Mouse (Mus musculus): ENCODE measurements at regions not wholly inside any gene's neighbourhood (a gene's known extent, or its start where the extent isn't known, plus 50 kb on each side); places are given as distances from the start of the nearest gene placed in this dataset.

DNA sequence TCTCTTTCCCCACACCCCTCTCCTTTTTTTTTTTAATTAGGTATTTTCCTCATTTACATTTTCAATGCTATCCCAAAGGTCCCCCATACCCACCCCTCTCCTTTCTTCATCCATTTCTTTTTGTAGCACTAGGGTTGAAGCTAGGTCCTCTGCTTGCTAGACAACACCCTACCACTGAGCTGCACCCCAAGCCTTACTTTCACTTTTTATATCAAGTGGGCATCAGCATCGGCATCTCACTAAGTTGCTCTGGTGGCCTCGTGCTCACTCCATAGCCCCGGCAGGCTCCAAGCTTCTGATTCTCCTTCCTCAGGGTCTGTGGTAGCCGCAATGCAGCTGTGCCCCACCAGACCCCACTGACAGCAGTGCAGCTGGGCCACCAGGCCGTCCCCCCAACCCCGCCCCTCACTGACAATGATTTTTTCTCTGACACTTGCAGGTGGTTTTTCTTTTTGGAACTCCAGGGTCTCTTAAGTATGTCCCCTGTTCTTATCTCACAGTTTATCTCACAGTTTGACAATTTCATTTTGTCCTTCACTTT is 77.5 kb downstream of the Nufip1 start:
- DNase-seq (ENCODE audit: low read depth) = peak; percentile 57

DNA sequence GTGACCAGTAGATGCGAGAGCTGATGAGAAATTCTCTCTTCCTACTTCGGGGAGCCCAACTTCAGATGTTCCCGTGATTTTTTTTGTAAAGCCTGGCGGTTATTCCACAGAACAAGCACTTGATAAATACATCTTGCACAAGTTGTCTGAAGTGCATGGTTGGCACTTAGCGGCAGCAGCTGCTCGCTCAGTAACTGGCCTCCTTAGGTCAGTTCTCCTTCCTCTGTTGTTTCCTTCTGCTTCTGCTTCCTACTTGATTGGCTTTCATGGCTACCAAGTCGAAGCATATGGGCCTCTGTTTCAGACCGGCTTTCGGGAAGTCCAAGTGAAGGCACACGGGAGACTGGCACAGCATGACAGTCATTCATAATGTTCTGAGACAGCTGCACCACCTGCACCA is 84.6 kb downstream of the Nufip1 start:
- no peak for DNase-seq (ENCODE audit: low read depth)

DNA sequence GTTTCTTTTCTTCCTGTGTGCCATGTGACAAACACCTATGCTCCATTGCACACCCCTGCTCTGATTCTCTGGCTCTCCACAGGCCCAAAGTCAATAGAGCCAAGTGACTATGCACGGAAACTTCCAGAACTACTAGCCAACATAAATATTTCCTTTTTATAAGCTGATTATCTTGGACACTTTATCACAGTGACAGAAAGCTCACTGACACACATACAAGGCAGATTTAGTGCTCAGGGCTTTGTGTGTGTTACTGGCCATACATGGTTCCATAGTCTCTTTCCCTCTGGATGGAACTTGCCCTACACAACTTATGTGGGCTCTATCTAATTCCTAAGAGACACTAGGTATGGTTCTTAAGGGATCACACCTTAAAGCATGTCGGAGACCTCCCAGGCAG is 86.7 kb downstream of the Nufip1 start:
- DNase-seq (ENCODE audit: low read depth) = no peak

DNA sequence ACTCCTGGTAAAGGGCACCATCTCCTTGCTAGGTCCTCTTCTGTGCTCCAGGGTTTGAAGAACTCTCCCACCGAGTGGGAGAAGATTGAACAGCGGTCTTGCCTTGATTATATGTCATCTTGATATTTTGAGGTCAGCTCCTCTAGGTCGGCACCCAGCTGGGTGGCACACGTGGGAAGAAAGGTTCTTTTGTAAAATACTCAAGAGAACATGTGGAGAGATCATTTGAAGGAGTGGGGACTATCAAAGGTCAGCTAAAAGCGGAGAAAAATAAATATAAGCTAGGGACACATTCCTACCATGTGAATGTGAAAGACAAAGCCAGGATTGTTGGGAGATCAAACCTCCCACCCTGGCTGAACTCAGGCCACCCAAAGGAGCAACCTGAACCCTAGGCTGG is 87.7 kb downstream of the Nufip1 start:
- no peak for DNase-seq (ENCODE audit: low read depth)

DNA sequence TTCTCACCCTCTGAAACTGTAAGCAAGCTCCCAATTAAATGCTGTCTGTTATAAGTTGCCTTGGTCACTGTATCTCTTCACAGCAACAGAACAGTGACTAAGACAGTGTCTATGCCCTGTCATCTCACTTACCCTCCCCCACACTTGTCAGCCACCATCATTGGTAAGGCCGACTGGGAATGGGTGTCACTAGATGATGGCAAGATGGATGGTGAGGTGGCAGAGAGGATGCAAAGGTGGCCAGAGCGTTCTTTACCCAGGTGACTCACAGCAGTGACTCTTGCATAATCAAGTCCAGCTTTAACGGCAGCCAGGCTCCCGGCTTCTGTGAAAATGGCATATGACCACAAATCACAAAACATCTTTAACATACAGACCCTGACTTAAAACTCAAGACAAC is 91.9 kb downstream of the Nufip1 start:
- DNase-seq (ENCODE audit: low read depth) = no peak

DNA sequence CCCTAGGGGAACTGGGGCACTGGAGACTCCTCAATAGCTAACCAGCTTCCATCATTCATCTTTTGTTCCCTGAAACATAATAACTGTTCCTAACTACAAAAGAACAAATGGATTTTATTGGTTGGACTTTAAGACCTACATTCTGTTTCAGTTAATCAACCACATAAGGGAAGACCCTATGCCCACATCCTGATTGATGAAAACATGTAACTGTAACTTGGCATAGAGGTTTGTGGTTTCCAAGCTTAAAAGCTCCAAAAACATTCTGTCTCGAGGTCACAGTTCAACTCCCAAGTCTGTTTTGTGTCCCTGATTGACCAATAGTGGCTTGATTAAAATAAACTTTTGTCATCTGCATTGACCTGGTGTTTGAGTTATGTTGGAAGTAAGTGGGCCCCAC is 92.4 kb downstream of the Nufip1 start:
- peak; percentile 26 for DNase-seq (ENCODE audit: low read depth)

DNA sequence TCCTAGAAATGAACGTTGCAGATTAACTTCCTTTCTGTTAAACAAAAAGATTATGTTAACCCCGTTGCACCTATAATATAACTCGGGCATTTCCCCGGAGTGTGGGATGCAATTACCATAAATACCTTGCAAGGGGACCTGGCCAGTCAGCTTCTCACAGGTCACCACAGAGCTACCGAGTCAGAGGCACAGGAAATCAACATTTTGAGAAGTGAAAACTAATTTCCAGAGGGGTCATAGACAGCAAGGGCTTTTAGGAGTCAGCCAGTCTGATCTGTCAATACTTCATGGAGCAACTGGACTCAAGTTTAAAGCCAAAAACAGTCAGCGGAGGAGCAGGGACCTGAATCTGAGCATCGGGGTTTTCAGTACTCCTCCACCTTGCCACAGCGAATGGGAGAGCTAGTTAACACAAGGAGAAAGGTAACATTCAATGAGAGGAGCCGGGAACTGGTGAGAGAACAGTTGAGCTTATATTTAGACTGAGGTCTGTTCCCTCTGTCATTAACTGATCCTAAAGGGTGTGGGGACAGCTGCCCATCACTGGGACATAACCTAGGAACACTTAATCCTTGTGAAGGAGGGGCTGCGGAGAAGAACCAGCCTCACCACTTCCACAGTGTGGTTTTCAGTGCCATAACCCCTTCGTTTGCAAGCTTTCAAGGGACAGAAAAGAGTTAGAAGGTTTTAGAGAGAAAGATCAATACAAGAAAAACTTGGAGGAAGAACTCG is 105.9 kb downstream of the Nufip1 start:
- DNase-seq (ENCODE audit: low read depth) = peak; percentile 81

DNA sequence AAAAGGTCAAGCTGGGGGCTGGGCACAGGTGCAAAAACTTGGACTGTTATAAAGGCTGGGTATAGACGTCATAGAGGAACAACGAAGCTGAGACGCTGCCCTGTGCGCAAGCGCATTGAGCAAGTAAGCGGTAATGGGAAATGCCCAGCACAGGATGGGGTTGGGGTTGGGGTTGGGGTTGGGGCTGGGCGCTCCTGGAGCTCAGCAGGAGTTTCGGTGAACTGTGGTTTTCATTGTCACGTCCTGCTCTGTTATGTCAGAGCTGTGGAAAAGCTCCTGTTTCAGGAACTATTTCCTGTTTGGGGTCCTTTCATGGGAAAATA is 106.4 kb downstream of the Nufip1 start:
- peak; percentile 96 for DNase-seq (ENCODE audit: low read depth)

DNA sequence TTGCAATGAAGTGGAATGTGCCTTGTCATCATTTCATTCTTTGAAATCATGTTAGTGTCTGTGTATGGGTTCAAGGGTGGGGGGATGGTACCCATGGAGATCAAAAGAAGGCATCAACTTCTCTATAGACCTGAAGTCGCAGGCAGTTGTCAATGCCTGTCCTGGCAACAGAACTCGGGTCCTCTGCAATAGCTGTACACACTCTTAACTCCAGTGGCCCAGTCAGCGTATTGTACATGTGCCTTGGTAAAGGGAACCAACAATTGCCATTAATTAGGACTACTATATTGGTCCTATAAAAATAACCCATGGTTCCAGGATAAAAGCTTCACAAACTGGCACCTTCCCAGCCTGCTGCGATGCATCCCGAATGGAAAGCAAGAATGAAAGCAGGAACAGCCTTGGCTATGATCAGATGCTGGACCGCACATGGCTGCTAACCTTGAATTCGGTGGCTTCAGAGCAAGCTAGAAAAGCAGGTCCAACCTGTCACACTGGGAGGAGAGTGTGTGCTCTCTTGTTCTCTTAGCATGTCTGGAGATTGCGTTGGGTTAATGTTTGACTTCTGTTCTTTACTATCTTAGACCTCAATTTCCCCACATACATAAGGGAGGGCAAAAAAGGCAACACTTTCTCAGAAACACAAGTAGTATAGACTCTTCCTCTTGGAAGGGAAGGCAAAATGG is 107.0 kb downstream of the Nufip1 start:
- peak; percentile 31 for DNase-seq (ENCODE audit: low read depth)

DNA sequence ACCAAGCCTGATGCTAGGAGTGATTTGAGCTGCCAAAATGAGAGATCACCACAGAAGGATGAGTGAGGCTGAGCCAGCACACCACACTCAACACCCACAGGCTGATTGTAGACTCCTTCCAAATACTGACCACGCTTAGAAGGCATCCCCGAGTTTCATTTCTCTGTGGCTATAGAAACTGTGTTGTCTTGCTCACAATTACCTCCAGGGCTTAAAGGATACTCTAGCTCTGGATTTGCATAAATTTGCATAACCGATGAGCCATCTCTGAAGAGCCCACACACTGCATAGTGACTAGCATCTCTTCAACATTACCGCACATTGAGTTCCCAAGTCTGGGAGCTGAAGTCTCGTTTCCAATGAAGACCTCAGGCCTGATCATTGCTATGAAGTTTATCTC is 110.3 kb downstream of the Nufip1 start:
- no peak for DNase-seq (ENCODE audit: low read depth)

DNA sequence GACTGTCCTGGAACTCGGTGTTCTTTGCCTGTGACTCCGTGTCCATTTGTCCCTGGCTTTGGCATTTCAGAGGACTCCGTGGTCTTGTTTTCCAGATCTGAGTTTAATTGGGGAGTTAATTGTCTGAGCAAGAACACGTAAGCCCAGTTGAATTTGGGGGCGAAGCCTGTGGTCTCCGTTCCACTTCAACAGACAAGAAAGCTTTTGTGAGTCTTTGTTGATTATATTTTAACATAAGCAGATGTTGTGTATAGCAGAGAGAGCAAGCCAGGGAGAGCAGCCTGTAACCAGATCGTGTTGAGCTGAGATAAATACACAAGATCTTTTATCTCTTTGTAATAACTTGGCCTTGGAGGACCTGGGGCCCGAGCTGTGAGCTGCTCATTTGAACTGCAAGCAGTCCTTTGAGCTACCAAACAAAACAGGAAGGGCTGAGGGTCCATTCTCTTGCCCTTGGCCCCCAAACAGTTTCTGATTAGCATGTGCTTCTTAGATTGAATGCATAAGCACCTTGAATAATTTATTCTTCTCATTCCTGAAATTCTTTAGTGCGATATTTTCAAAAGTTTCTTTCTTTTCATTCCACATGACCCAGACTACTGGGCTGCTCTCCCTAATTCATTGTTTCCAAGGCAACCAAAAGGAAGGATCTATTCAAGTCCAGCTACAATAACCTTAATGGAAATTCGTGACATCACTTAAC is 111.1 kb downstream of the Nufip1 start:
- DNase-seq (ENCODE audit: low read depth) = no peak

DNA sequence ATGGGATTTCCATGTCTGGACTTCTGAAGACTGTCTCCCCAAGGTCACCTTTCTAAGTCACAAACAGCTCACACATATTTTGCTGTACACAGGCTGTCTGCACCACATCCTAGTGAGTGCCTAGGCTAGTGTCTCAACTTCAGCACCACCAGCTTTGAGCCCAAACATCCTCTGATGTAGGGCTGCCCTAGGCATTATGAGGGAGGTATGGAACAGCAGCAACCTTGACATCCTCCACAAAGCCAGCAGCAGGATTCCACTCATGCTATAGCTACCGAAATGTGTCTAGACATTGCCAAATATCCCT is 111.6 kb downstream of the Nufip1 start:
- no peak for DNase-seq (ENCODE audit: low read depth)

DNA sequence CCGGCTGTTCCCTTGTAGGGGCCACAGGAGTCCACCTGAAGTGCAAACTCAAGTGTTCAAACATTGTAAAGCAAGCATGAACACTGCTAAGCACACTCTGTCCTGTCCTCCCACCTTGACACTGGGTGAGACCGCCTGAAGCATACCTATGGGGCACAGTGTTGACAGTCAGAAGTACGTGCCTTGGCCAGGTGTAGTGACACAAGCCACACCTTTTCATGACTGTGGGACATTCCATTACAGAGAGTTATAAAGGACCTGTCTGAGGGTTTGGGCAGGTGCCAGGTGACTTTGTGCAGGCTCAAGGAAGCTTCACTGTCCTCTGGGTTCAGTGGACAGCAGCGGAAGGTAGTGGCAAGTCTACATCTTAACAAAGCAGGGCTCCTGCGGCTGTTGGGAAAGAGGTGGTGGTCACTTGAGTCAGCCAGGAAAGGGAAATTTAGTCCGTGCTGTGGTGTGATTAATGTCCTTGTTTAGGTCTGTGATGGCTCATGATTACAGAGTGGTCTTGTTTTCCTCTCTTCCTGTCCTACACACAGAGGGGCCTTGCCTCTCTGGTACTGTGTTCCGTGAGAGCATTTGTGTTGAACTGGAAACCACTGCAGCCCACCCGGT is 112.5 kb downstream of the Nufip1 start:
- DNase-seq (ENCODE audit: low read depth) = no peak

DNA sequence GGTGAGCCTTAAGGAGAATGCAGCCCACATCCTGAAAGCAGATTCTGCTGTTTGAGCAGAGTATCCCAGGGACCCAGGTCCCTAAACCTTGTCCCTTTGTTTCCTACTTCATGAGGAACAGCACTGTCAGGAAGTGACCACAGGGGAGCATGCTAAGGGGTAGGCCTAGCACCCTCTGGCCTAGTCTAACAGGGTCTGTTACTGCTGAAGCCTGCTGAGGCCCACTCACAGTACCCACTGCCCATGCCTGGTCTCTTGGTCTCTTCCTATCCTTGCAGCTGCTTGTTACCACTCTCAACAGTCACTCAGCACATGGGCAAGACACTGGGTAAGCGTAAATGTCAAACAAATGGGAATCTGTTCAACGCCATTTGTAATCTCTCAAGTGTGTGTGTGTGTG is 113.2 kb downstream of the Nufip1 start:
- DNase-seq (ENCODE audit: low read depth) = no peak

DNA sequence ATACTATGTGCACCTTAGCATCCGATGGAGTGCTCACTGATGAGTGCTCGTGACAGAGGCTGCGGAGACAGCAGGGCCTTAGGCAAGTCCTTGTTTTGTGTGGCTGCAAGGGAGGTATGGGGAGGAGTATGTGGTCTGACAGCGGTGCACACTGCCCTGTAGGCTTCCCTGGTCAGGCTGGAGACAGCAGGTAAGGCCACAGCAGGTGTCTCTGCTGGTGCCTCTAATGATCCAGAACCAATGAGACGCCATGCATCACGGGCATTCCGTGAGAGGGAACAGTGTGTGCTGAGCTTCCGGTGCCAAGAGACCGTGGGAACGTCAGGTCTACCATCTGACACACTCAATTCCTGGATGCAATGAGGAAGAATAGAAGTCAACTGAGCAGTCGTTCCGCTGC is 114.8 kb downstream of the Nufip1 start:
- DNase-seq (ENCODE audit: low read depth) = no peak

DNA sequence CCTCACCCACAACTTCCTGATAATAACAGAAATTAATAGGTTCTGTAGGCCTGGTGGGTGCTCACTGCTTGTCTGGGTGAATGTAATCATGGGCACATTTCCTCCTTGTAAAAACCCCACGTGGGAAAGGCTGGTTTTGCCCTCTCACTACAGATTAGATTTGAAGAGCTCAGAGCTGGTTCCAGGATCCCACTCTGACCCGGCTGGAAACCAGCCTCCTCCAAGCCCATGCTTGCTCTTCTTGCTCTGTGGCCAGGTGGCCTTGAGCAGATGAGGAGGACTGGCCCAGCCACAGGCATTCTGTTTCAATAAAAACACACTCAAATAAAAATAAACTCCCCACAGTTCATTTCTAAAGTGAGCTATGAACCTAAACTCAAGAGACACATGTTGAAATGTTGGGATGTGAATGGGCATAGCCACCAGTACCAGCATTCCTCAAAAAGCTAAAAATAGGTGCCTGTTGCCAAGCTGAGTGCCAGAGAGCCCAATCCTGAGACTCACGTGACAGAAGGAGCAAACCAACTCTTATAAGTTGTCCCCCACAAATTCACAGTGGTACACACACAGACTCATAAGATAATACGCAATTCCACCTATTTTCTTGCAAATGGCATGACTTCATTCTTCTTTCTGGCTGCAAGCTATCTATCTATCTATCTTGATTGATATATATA is 116.1 kb downstream of the Nufip1 start:
- no peak for DNase-seq (ENCODE audit: low read depth)

DNA sequence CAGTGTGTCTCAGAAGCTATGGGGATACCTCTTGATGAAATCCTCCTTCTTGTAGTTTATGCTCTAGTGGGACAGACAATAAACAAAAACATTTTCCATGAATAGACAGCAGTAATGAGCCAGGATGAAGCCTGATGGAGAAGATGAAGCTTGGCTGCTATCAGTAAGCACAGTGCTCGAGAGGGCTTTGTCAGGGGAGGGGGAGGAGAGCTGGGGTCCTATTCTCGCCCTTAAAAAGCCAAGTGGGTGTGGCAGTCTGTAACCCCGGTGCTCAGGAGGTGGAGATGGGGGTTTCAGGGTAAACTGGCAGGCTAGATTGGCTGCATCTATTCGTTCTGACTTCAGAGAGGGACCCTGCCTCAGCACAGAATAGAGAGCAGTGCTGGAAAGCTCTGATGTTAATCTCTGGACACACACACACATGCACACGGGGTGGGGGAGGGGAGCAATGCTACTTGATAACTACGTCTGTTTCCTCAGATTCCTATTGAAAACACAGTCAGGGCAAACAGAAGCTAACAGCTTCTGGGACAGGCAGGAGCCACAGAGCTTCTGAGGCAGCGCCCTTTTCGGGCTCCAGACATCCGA is 118.4 kb downstream of the Nufip1 start:
- DNase-seq (ENCODE audit: low read depth) = no peak

DNA sequence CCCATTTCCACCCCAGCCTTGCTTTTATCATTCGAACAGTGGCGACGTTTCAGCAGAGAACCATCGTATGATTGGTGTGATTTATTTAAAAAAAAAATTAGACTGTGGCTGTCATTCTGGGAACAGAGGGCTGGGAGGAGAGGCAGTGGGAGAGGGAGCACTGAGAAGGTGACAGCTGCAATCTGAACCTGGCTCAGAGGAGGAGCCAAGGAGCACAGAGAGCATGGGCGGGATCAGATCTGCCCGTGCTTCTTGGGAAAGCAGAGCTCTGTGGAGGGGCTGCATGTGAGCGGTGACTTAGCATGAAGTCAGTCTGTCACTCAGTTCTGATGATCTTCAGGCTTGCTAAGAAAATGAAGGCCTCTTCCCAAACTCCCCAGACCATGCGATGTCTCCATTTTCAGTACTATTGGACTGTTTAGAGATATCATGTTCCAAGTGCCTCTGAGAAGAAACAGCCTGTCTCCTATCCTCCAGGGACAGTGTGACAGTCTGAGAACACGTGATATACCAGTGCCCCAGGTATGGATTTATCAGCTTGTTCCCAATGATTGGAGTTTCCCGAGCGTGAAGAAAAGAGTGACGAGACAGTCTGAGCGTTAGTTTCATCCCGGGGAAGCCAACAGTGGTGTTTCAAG is 129.3 kb downstream of the Nufip1 start:
- no peak for DNase-seq (ENCODE audit: low read depth)

DNA sequence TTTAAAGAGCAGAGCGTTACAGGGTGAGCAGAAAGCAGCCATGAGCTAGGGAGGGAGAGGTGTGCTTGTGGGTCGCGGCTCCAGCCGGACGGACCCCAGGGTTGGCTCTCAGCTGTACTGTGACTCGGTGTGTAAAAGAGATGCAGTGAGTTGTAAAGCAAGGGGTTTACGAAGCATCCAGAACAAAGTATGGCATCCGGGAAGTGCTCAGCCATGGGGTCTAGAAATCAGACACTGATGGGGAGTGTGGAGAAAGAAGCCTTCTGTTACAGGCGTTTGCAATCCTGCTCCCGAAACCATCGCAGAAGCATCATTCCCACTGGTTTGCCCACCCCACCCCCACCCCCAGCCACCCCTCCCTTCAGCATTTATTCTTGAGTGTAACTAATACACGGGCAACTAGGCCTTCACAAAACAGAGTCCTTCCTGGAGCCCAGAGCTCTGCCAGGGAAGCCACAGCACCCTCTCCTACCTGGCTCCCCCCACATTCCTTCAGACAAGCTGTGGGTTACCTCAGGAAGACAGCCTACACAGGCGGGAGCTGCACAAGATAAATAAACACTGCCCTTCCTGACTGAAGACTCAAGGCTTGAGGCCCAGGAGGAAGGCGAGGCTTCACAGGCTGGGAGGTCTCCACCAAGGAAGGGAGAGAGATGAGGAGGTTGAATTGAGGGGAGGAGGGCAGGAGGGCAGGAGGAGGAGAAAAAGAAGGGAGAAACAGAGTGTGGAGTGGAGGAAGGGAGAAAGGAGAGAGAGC is 133.1 kb downstream of the Nufip1 start:
- DNase-seq (ENCODE audit: low read depth) = no peak

DNA sequence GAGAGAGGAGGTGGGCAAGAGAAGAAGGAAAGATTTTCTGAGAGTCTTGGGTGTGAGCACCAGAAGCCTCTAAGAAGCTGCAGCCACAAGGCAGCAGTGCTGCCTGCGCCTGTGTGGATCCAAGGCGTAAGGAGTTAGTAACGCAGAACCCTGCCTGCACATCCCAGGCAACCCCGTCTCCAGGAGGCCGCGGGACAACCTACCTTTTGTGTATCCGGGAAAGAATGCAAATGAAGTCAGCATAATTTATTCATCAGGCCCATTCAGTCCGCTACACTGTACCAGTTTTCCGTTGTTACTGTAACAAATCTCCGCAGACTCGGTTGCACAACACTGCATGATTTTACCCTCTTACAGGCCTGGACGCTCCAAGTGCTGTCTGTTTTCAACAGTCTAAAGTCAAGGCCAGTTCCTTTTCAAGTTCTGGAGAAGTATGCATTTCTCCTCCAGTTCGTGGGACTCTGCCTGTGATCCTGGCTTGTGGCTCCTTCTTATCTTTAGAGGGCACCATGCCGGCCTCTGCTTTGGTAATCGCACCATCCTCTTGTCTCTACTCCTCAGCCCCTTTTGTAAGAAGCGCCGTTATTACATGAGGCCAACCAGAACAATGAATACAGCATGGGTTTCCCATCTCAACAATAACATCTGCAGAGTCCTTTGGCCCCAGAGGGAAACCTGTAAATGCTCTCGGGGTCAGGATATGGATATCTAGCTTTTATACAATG is 133.8 kb downstream of the Nufip1 start:
- no peak for DNase-seq (ENCODE audit: low read depth)

All from induced T-regulatory cell, adult 2 months (primary cell).